Comparison of ENCODE assay signal across 18 mouse cellular contexts in the genomic region with DNA sequence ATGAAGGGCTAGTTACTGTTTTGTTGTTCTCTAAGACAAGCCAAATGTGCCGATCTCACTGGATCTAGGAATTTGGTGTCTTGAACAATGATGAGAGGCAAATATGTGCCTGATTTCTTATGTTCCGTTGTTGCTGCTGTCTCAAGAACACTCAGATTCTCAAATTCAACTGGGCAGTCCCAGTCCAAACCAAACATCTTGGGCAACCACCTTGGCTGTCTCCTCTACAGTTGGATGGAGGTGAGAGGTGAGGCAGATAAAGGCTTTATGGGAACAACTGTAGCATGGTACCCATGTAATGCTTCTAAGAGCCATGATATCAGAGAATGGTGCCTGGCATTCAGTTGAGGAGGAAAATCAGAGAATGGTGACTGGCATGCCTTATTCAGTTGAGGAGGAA.
"Had no signal": no experiment of that assay in that cellular context is flagged by ENCODE, and none has a peak within 500 bp of the region (broad histone marks: within the 10 kb centered on the region; RNA-seq: fewer than 3 reads in every experiment).

No protein-coding gene starts in this region.

- ATAC-seq: inflammation-experienced regulatory T-cells, adult 6 months; intestine, embryonic 16.5 days; lung, postnatal 0 days had no signal

- H3K9ac ChIP-seq: lung, embryonic 14.5 days had no signal

- H3K4me3 ChIP-seq: layer of hippocampus, adult 2 months; left cerebral cortex, adult 2 months had no signal

- H3K4me2 ChIP-seq: lung, embryonic 14.5 days; midbrain, embryonic 11.5 days had no signal

- DNase-seq: kidney, adult 18-20 months; kidney, adult 9 months; kidney, postnatal 25 days; layer of hippocampus, adult 9-11 months; lung, embryonic 14.5 days; lung, postnatal 36 days; midbrain, embryonic 14.5 days; thymus, adult 2 months; thymus, postnatal 14 days; thymus, postnatal 4 days had no signal

- H3K27ac ChIP-seq: kidney, postnatal 0 days; layer of hippocampus, adult 2 months; left cerebral cortex, adult 2 months; stomach, postnatal 0 days had no signal
